Mouse (Mus musculus): ENCODE data around the gene Plekhh3.
"Not testable (repeated sequence)": the region's sequence is repeated elsewhere in the genome, so short reads cannot be mapped to it uniquely, and the experiment has no call there.

Plekhh3 gene

GRCm38 (mm10) chr11:101170354-101170810 is 769 bp downstream of the Plekhh3 start, which contains the start of gene Cntnap1:
Gene Cntnap1 (plus strand): TSS chr11:101170523.
- no peak for DNase-seq (ENCODE audit: low spot score in 2 of 2)

- no peak for DNase-seq (ENCODE audit: low spot score in 2 of 2)
Observed at GRCm38 (mm10) chr11:101169301-101170107, 1.6 kb downstream of the Plekhh3 start.

GRCm38 (mm10) chr11:101168301-101168980 is 2.7 kb downstream of the Plekhh3 start:
- no peak for DNase-seq (ENCODE audit: low spot score in 2 of 2)

- no peak for DNase-seq (ENCODE audit: low spot score in 2 of 2)
Observed at GRCm38 (mm10) chr11:101167963-101168300, 3.2 kb downstream of the Plekhh3 start.

- no peak for DNase-seq (ENCODE audit: low spot score in 2 of 2)
Observed at GRCm38 (mm10) chr11:101167211-101167962, 3.8 kb downstream of the Plekhh3 start.

GRCm38 (mm10) chr11:101166357-101166756 is 4.8 kb downstream of the Plekhh3 start:
- DNase-seq (ENCODE audit: low spot score in 2 of 2), result no peak

- no peak for DNase-seq (ENCODE audit: low spot score in 2 of 2)
Observed at GRCm38 (mm10) chr11:101164677-101165580, 6.2 kb downstream of the Plekhh3 start.

- DNase-seq (ENCODE audit: low spot score in 2 of 2), result no peak
Observed at GRCm38 (mm10) chr11:101164351-101164665, 6.8 kb downstream of the Plekhh3 start.

GRCm38 (mm10) chr11:101163476-101164350 is 7.4 kb downstream of the Plekhh3 start:
- no peak for DNase-seq (ENCODE audit: low spot score in 2 of 2)

- DNase-seq (ENCODE audit: low spot score in 2 of 2), result no peak
Observed at GRCm38 (mm10) chr11:101162772-101163171, 8.4 kb downstream of the Plekhh3 start.

GRCm38 (mm10) chr11:101162301-101162700 is 8.8 kb downstream of the Plekhh3 start:
- no peak for DNase-seq (ENCODE audit: low spot score in 2 of 2)

GRCm38 (mm10) chr11:101161551-101161950 is 9.6 kb downstream of the Plekhh3 start:
- no peak for DNase-seq (ENCODE audit: low spot score in 2 of 2)

- DNase-seq (ENCODE audit: low spot score in 2 of 2), result not testable (repeated sequence)
Observed at GRCm38 (mm10) chr11:101160981-101161505, 10.1 kb downstream of the Plekhh3 start.

GRCm38 (mm10) chr11:101160151-101160550 is 11.0 kb downstream of the Plekhh3 start:
- DNase-seq (ENCODE audit: low spot score in 2 of 2), result not testable (repeated sequence)

GRCm38 (mm10) chr11:101155728-101156371 is 15.3 kb downstream of the Plekhh3 start, which contains the start of gene Tubg2:
Gene Tubg2 (plus strand): TSS chr11:101155907.
- DNase-seq (ENCODE audit: low spot score in 2 of 2), result no peak

GRCm38 (mm10) chr11:101155151-101155550 is 16.0 kb downstream of the Plekhh3 start:
- DNase-seq (ENCODE audit: low spot score in 2 of 2), result no peak

- DNase-seq (ENCODE audit: low spot score in 2 of 2), result no peak
Observed at GRCm38 (mm10) chr11:101154648-101155047, 16.5 kb downstream of the Plekhh3 start.

- DNase-seq (ENCODE audit: low spot score in 2 of 2), result no peak
Observed at GRCm38 (mm10) chr11:101152825-101153224, 18.3 kb downstream of the Plekhh3 start.

GRCm38 (mm10) chr11:101151063-101151462 is 20.1 kb downstream of the Plekhh3 start:
- no peak for DNase-seq (ENCODE audit: low spot score in 2 of 2)

Data from spleen, postnatal 14 days (tissue).